Mouse (Mus musculus) kidney, adult 9 months (tissue): ENCODE measurements around the gene Parl.

Experiments used
- DNase-seq: peaks from one replicate; pipeline ENCODE4 v3.0.0; 2022

Parl gene

DNA sequence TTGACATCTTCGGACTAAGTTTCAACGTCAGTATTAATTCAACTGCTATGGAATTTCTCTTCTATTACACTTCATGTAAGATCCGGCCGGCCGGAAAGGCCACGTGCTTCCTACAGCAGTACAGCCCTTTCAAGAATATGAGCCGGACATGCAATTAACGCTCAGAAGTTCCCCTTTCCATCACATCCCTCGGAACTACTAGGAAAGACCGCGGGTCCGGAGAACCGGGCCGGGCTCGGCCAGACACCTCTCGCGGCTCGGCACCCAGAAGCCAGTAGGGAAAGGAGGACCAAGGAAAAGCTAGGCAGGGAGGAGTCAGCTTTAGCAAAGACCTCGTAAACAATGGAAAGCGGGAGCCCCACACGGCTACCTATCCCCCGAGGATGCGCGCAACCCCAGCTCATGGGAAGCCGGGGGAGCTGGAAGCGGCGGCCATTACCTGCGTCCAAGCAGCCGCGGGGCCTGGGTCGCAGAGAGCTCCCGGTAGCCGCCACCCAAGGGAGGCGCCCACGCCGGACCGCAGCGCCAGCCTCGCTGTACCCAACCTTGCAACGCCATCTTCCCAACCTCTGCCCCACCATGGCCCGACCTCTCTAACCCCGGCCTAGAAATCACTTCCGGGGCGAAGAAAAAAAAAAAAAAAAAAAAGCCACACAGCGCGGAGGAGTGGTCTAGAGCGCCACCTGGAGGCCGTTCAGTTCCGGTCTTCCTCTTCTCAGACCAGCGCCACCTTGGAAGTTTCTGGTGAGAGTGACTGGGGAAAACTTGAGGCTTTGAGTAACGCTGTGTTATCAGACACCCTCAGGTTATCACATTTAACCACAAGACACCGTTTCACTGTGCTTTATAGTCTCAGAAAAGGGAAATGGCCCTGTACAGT lies at the start of gene Parl:
Gene Parl, minus strand, starts transcription at position 618 of the 880 bp plus-strand sequence.
- peak; percentile 82 for DNase-seq

DNA sequence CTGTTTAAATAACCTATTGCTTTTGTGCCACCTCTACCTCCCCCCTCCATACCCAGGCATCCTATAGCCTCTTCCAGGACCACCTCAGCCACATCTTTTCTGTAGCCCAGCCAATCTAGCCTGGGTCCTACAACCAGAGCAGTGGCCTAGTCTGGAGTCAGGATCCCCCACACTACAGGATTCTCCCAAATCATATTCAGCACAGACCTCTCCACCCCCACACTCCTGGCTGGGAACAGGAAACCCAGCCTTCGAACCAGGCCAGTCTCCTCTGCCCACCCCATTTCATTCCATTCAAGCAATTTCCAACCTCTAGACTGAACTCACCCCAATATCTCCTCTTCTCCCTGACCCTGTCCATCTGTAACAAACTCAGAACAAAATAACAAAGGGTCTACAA lies 43.3 kb upstream of the Parl start:
- no peak for DNase-seq

DNA sequence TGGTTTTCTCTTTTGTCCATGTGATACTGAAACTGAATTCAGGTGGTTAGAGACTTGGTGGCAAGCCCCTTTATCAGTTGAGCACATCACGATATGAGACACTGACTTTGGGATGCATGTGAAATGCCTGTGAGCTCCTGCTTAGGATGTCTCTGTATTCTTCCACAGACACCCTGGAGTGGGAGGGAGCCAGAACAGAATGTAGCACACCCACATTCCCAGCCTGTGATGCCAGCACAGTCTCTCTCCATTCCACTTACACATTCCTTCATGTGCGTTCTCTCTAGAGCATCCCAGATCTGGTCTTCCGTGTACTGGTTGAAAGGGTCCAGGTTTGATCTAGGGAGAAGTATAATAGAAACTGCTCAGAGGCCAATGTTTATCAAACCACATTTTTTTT lies 36.4 kb upstream of the Parl start:
- no peak for DNase-seq

DNA sequence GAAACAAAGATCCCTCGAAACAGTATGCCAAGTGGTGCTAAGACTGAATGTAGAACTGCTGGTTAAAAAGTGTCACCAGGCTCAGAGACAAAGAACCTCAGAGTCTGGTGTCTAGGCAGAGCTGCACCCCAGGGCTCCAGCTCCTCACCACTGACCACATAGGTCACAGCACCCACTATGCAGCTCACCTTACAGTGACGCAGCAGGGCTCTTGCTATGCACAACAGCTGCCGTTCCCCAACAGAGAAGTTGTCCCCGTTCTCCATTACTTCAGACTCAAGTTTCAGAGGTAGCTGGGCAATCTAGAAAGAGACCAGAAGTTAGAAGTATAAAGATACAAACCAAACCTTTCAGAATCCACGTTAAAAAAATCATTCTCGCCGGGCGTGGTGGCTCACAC lies 32.7 kb upstream of the Parl start:
- no peak for DNase-seq

DNA sequence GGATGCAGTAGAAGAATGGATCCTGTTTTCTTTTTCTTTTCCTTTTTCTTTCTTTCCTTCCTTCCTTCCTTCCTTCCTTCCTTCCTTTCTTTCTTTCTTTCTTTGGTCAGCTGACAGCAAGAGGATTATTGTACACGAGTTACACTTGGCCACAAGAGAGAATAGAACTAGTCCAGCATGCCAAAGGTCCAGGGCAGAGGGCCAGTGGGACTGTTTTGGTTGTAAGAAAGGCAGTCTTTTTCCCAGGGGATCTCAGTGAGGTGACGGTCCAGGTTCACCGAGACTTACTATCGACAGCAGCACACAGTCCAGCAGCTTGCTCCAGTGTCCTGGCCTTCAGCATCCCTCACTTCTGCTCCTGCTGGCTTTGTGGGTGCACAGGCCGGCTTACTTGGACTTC lies 26.1 kb upstream of the Parl start:
- DNase-seq = no peak

DNA sequence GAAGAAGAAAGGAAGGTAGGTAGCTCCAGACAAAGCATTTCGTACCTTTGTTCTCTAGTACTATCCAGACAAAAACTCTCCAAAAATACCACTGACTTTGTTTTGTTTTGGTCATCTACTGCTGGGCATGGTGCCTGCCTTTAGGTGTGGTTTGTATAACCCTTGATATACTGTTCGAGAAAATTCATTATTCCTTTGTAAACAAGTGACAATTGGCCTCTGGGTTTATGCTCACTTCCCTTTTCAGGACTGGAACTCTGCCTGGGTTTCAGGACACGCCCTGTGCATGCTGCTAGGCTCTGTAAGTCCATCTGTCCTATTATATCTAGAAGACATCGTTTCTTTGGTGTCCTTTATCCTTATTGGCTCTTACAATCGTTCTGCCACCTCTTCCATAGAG lies 23.1 kb upstream of the Parl start, which contains the start of gene Cyp2ab1:
Gene Cyp2ab1, minus strand, starts transcription at position 119 of the 400 bp plus-strand sequence.
- DNase-seq = no peak

DNA sequence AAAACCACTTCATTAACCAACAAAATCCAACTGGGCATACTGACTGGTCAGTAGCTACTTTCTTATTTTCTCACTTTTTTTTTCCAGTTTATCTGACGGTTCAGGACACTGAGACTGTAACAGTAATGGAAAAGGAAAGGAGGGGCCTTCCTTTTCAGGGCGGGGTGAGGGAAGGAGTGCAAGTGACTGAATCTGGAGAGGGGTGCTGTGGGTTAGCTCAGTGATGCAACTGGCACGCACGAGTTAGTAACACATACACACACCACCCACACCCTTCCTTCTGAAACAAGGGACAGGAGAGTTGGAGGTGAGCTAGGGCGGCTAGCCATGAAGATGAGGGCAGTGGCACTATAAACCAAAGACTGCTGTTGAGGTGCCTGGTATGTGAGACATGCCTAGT lies 21.7 kb upstream of the Parl start:
- DNase-seq = no peak

DNA sequence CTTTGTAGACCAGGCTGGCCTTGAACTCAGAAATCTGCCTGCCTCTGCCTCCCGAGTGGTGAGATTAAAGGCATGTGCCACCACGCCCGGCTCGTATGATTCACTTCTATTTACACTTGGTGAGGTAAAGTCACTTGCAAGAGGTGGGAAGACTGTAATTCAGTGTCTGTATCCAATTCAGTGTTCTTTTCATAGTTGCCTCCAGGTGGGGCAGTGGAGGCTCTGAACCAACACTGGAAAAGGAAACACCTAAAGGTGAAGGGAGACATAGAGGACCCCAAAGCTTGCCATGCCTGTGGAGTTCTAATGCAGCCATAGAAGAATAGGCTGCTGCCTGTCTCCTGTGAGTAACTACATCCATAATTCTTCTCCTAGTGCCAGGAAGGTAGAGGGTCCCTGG lies 20.1 kb upstream of the Parl start:
- DNase-seq = no peak

DNA sequence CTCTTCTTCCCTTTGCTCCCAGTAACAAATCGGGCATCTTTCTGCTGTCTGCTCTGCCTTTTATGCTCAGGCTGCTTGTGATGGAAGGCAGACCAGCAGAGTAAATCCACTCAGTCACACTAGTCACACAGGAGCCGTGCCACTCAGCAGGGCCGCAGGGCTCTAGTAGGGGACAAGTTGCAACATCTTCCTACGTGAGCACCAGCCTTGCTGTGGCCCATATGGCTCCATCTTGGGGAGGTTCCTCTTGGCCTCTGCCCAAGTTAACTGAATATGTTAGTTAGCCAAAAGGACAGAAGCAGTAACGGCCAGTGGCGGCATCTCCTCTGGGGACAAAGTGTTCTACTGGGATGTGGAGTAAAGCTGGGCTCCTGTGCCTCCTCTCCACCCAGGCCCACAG lies 14.6 kb upstream of the Parl start:
- no peak for DNase-seq

DNA sequence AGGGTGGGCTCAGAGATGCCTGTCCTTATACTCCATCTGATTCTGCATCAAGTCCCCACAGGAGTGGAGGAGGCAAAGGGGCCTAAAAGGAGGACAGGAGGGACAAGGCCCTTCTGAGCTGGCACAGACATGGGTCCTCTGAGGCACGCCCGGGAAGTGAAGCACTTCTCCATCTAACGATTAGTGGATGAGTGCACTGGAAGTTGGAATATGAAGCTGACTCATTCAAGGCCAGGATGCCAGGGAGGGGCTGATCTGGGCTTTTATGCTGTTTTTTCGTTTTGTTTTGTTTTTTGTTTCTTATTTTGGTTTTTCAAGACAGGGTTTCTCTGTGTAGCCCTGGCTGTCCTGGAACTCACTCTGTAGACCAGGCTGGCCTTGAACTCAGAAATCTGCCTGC lies 13.1 kb upstream of the Parl start:
- DNase-seq = no peak

DNA sequence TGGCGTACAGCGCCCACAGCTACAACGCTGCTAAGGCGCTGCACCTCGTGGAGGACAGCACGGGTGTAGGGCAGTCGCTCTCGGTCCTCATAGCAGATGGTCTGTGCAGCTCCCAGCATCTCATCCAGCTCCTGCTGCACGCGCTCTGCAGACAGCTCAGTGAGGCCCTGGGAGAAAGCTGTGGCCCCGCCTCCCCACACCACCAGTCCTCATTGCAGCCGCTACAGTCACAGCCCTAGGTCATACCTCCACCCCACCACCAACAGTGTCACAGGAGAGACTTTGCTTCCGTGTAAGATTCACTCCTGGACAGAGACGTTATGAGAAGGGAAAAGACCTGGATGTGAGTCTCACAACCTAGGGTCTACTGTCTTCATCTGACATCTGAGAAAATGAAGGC lies 10.1 kb upstream of the Parl start:
- no peak for DNase-seq

DNA sequence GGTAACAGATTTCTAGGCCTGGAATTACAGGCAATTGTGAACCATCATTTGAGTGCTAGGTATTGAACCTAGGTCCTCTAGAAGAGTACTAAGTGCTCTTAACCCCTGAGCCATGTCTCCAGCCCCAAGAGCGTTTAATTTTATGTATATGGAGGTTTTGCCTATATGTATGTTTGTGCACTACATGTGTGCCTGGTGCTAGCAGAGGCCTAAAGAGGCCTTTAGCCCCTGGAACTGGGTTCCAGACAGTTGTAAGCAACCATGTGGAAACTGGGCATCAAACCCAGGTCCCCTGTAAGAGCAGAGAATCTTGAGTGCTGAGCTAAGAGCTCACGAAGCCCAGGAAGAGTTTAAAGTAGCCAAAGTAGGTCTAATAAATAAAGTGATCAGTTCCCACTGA lies 2.1 kb downstream of the Parl start:
- no peak for DNase-seq

DNA sequence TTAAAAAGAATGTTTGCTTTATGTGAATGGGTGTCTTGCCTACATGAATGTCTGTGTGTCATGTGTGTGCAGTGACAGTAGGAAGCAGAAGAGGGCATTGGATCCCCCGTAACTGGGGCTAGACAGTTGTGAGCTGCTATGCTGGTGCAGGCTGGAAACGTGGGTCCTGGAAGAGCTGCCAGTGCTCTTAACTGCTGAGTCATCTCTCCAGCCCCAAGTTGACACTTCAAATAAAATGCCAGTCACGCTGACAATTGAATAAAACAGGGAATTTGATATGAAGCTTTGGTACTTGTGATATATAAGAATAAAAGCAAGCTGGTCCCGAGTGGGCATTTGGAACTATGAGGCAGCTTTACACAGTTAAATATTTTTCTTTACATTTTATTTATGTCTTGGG lies 21.9 kb downstream of the Parl start:
- DNase-seq = no peak

DNA sequence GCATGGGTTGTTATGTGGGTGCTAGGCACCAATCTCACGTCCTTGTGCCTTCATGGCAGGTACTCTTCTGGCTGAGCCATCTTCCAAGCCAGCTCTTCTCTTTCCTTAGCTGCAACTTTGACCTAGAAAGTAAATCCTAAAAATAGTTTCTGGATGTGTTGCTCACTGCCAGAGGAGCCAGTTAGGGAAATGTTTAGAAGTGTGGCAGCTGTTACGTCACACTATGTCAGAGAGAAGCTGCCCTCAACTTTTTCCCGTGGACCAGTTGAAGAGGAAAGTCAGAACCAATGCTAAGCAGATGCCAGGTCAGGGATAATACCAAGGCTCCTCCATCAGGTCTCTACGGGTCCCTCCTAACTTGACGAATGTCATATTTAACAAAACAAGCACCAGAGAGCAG lies 22.8 kb downstream of the Parl start:
- DNase-seq = no peak

DNA sequence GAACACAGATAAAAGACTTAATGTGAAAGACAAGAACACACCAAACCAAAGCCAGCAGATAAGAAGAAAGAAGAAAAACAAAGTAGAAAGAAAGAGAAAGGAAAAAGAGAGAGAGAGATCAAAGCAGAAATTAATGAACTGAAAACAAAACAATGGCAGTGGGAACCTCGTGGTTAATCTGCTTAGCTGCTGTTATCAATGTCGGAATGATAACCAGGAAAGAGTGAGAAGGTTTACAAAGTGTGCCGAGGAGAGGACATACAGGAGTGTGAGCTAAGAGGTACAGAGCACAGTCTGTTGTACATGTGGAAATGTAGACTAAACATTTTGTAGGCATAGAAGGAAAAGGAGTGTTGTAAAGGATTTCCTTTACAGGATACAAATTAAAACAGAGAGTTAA lies 29.2 kb downstream of the Parl start:
- DNase-seq = no peak

DNA sequence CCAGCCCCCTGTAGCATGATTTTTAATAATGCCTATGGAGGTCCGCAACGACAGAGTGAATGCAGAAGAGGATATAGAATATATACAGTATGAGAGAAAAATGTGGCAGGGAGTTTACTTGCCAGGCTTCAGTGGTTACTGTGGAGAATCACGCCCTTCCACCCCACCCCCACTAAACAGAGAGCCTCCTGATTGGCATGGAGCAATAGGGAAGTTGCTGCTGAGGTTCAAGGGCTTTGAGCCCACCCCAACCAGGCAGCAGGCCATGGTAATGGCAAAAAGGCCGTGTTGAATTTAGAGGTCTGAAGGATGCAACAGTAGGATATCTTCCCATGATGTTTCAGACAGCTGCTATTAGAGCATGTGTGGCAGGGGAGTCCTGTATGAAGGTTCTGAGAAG lies 30.8 kb downstream of the Parl start:
- no peak for DNase-seq

DNA sequence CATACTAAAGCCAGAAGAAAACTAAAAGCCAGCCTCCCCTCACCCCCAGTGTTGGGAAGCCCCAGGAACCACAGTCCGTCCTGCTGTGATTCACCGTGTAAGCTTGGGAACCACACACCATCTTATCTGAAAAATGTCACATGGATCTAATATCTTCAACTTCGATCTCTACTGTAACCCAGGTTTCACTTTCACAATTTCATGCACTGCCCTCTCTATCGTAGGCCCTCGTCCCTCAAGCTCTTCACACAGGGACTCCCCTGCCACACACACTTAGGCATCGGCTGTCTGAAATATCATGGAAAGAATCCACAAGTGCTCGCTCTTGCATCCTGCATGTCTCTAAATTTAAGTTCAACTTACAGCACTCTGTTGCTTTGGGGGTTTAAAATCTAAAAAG lies 37.1 kb downstream of the Parl start:
- no peak for DNase-seq

DNA sequence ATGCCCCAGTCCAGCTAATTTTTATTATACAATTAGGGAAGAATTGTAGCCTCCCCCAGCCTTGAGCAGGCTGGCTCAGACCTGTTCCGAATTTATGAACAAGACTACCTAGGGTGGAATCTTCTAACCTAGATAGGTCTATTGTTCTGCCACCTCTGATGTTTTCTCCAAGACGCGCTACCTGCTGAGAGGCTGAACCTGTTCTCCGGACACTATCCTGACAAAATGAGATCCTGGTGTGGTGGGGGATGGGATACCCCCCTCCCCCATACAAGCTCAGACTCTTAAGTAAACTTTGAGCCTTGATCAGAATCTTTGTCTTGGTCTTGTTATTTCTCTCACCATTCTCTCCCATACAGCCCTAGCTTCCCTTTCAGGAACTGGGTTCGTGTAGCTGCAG lies 44.3 kb downstream of the Parl start:
- no peak for DNase-seq

DNA sequence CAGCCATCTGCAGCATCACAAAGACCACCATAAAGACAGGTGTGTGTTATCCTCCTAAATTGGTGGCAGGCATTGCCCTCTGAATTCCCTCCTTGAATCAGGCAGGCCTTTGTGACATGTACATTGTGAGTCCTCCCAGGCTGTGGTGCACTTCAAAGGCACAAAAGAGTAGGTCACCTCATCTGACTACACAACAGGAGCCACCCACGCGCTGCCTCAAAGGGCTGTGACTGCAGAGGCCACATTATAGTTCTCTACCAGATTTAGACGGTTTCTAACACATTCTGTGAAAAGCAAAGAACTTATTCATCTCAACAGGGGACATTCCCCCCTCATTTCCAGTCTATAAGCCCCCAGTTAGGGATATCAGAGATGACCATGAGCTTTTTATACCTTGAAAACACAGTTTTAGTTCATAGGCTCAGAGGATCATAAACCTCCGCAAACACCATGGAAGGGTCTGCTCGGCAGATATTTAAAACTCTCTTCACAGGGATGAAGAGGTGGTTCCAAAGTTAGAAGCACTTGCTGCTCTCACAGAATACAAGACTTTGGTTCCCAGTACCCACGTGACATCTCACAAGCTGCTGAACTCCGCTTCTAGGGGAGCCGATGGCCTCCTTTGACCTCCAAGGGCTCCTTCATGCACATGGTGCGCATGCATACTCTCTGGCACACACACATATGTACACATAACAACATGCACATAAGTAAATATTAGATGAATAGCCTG lies 53.6 kb downstream of the Parl start:
- no peak for DNase-seq

DNA sequence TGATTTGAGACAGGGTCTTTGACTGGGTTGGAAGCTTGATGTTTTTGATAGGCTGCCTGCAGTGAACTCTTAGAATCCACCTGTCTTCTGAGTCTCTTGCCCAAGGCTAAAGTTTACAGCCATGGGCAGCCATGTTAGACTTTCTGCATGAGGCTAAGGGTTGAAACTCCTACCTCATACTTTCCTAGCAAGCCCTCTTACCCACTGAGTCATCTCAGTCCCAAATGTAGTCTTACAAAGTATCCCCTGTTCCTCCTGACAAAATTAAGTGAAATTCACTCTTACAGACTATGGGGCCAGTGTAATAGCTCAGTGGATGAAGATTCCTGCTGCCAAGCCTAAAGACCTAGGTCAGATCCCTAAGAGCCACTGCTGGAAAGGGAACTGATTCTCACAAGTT lies 55.1 kb downstream of the Parl start:
- no peak for DNase-seq

DNA sequence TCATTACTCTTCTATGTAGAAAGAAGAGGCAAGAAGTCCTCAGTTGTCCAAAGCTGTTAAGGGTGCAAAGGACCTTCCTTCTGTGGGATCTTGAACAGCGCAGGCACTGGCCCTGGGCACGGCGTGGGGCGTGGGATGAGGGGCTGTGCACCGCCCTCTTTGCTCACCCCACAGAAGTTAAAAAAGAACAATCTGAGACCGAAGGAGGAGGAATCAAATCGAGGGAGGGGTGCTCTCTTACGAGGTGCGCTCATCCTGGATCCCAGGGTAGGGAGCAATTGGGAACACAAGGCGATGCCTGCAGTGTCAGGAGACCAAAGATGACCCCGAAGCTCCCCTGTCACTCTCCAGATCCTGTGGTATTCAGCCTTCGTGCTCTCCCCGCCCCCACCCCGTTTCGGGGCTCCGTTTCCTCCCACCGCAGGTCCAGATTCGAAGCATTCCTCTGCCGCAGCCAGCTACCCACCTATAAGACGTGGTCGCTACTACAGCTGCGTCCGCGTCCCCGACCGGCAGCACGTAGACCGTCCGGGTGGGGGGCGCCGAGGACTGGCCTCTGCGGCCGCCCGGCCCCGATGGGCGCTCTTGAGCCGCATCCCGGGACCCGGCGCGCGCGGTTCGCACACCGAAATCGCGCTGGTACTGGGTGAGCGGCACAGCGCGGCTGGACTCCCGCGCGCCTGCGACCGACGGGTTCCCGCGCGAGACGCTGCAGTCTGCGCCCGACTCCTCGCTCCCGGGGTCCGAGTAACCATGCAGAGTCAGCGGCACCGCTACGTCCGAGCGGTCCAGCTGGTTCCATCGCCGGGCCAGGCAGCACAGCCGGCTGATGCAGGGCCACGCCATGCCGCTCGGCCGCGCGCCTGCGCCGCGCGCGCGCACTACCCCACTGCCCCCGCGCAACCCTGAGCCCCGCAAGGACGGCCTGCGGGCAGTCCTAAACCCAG lies 61.4 kb downstream of the Parl start, which contains the start of gene Map6d1:
Gene Map6d1, minus strand, starts transcription at position 891 of the 947 bp plus-strand sequence.
- no peak for DNase-seq

DNA sequence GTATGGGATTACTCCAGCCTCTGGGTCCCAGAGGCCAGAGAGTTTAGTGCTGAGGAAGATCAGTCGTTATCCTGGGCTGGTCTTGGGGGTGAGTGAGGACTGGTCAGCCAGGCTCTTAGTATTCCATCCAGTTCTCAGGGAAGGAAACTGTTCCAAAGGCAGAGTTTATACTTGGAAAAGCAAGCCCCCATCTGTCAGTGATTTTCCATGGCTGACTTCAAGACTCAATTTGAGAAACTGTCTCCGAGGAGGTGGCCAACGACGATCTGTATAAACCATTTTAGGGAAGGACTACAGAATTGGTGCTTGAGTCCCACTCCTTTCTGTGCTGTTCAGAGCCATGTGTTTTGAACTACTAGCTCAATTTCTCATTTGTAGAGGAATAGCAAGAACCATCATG lies 63.5 kb downstream of the Parl start:
- DNase-seq = no peak

DNA sequence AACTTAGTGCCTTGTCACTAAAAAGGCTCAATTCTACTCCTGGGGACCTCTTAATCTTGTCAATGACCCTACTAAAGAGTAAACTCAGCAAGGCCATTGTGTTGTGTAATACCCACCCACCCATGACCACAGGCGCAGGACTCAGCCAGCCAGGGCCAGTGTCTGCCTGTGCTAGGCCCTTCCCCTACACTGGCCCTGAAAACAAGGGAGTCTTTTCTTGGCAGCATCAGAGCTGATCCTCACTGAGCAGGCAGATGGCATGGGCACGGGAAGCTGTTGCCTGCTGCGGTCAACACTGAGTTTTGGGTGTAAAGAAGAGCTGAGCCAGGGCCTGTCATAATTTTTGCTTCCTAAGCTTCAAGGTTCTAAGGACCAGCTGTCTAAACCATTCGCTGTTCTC lies 64.8 kb downstream of the Parl start:
- peak; percentile 32 for DNase-seq
